Mouse (Mus musculus): ENCODE results near the gene Erap1. TPM values are rescaled to one million over a fixed set of nuclear protein-coding genes. Genes with fewer than 3 reads are reported as not detected.

Gene Erap1
- polyA plus RNA-seq, 1 experiment from 2014 or later: 4.6 TPM

Other genes starting within 250 kb of the Erap1 start
- 7.3 and 9.3 TPM in 2 replicates for gene Zfp72, start 248.7 kb upstream of the Erap1 start, polyA plus RNA-seq (2014; fragmentation: Nextera tagmentation; extraction: Ambion mirVana)
- gene Ftl1-ps1, start 239.9 kb upstream of the Erap1 start, polyA plus RNA-seq (2014; fragmentation: Nextera tagmentation; extraction: Ambion mirVana): 95.1 and 98.2 TPM in 2 replicates
- 14.3 and 15.2 TPM in 2 replicates for gene Zfp825, start 145.6 kb upstream of the Erap1 start, polyA plus RNA-seq (2014; fragmentation: Nextera tagmentation; extraction: Ambion mirVana)
- gene Cast, start 169.2 kb downstream of the Erap1 start, polyA plus RNA-seq (2014; fragmentation: Nextera tagmentation; extraction: Ambion mirVana): 3.1 and 6.3 TPM in 2 replicates